Mouse (Mus musculus): Measurements from ENCODE around the gene Lrrc1.

DNA sequence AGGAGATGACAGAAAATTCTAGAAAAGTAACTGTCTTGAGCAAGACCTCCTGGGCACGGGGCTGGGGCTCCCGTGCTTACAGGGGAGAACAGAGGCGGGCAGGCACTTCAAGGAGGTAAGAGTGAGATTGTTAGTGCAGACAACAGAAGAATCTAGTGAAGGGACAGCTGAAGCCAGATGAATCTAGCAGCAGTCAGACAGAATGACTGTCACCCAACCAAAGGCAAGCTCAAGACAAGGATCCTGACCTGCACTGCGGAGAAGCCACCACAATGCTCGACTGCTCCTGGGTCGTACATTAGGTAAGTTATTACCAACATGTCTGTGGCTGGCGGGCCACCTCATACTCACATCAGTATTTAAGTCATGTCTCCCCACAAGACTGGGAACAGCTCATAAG lies 3.1 kb downstream of the Lrrc1 start:
- no peak for TF ChIP-seq POLR2A (IDR thresholded peaks at IDR 0.05; ENCODE audit: low read depth, low read length)
- TF ChIP-seq CTCF (conservative IDR thresholded peaks at IDR 0.05; ENCODE audit: insufficient read depth, insufficient read length, low read depth, low read length), result no peak

All from kidney, adult 2 months (tissue).